Mouse (Mus musculus) right cerebral cortex, adult 18-20 months (tissue): ENCODE data around the gene Brd3.

ENCODE experiments used
- DNase-seq: peaks from one replicate; pipeline ENCODE4 v3.0.0; 2022; ENCODE audit warnings: mixed read lengths

Brd3 gene

DNA sequence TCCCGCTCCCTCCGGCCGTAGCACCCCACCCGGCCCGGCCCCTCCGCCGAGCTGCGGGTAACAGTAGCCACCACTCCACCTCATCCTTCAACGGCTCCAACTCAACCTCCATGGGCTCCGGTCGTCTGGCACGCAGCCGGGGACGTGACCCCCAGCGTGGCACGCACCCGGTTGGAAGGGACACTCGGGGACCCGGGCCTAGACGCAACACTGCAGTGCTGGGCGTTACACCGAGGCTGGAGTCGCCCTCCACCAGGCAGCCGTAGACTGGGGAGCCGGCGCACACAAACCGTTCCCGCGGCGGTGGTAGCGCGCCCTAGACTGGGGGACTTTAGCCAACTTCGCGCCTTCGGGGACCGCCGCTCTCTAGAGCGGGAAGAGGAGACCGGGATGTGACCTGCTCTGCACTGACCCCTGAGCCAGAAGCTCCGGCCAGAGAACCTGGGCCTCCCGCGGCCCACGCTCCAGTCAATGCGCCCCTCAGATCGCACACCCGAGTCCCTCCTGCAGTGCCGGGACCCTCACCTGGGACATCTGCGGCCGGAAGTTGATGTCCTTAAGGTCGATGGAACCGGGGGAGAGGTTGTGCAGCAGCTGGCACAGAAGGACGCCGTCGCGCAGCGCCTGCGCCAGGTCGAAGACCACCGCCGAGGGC lies 81.6 kb downstream of the Brd3 start:
- DNase-seq: no peak

DNA sequence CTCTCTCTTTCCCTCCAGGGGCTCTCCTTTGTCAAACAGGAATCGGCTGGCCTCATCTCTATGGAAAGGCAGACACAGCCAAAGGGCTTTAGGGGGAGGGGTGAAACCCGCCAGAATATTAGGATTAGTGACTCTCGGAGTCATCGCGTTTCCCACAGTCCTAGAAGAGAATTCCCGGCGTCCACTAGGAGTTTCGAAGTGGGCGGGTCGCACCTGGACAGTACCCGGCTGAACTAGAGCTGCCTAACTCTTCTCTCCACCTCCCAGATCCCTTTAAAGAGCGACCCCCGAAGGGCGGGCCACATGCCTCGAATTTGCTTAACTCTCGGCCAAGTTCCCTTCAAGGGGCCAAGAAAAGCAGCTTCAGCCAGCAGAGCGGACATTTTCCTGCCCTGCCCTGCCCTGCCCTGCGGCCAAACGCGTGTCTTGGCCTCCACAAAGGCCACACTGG lies 82.3 kb downstream of the Brd3 start:
- DNase-seq: no peak

DNA sequence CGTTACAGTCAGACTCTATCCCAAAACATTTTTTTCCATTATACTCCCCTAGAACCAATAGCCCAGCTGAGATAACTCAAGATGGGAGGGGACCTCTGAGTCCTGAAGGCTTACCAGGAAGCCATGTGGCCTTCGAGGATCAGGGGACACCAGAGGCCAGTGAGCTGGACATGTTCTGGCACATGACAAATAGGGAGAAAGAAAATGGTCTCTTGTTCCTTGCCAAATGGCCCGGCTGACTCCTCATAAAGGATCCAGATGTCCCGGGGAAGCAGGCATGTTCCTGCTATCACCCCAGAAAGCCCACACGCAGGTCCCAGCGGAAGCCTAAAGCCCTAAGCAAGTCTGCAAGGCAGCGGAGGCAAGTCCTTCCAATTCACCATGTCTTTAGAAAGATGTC lies 83.9 kb downstream of the Brd3 start:
- DNase-seq: no peak

DNA sequence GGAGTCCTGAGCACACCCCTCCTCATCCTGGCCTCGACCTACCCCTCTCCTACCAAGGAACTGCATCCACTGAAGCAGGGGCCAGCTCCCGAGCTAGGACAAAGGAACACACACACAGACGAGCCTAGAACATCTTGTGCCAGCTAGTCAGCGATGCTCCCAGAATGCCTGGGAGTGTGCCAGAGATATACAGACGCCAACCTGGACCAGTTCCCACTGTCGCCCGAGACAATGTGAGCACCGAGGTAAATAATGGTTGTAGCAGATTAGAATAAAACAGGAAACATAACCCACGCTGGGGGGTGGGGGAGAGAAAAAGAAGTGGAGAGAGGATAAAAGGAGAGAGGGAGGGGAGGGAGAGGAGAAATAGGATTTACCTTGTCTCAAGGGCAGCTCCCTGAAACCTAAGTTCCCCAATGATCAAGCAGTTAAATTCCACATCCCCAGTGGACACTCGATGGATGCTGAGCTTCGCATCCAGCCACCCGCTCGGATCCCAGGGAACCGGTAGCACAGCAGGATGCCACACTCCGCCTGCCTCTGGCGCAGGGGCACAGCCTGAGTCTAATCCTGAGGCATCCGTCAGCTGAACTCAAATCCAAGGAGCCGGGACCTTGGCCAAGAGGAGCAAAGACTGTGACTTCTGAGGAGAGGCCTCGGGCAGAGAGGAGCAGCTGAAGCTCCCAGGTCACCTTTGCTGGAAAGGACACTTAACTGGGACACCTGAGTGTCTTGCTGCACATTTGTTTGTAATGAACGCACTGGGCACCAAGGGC lies 86.0 kb downstream of the Brd3 start:
- DNase-seq: peak; percentile 62

DNA sequence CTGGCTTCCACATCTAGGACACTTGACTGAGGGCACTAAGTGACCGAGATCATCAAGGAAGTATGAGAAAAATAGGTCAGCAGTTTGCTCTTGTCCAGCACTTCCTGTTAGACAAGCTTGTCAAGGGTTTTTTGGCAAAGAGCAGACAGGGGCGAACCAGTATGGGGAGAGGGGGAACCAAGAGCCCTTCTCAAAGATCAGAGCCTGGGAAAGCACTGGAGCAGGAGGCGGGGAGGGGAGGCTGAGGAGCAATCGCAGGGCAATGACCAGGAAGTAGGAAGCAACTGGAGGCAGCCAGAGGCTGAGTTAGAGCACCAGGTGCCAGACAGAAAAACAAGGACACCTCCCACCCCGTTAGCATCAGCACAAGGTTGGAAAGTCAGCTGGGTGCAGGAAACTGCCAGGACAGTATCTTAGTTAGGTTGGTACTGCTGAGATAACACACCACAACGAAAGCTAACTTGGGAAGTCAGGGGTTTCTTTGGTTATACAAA lies 88.8 kb downstream of the Brd3 start:
- DNase-seq: no peak

DNA sequence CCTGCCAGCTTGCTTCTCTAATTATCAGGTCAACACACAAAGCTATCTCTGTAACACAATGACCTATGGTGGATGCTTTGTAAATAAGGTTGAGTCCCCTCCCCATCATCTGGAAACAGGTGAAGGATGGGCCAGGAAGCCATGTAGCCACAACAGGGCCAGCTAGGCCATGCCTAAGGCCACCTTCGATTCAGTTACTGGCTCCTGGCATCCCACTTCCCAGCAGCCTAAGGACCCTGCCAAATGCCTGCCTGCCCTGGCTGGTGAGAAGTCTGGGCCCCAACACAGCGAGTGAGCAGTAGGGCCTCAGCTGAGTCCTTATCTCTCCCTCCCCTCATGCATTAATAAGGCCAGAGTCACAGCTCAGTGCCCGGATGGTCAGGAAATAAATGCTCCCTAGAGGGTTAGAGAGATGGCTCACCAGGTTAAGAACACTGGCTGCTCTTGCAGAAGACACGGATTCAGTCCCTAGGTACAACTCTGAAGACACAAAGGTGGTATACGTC lies 89.8 kb downstream of the Brd3 start:
- no peak for DNase-seq

DNA sequence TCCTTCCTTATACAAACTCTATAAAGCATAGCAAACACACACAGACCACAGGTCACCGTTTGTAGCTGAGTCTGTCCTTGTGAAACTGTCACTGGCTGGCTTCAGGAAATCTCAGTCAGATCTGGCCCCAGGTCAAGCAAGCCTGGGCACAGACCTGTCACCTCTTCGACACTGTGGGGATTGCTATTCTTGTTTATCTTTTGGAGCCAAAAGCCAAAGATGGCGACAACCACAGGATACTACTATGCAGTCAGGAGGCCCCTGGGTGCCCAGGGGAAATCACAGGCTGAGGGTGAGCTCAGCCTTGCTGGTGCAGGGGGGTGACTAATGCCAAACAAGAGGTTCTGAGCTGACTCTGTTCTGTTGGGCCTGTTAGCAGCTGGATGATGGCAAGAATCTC lies 91.0 kb downstream of the Brd3 start:
- DNase-seq: no peak

DNA sequence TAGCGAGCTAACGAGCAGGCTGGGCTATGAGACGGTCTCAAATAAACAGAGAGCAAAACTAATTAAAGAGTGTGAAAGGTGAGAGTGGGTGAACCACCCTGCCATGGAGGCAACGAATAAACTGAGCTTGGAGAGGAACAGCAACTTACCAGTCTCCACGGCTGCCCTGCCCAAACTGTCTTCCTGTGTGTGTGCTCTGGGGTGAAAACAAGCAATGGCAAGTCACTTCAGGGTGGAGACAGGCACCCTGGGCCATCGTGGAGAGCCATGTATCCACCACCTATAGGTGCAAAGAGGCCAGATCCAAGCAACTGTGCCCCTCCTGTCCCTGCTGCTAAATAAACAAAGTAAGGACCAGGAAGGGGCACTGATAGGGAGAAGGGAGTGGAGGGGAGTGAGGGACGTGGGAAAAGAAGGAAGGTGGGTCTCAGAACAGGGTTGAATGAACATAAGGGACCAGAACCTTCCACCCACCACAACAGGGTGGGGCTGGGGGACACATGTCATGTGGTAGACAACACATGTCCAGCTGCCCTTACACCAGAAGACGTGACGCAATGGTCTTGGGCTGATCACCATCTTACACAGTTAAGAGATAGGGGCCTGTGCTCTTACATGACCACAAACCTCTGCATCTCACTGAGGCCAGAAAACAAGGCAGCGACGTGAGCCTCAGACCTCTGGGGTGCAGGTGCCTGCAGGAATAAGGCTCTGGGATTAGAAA lies 92.2 kb downstream of the Brd3 start:
- DNase-seq: no peak

DNA sequence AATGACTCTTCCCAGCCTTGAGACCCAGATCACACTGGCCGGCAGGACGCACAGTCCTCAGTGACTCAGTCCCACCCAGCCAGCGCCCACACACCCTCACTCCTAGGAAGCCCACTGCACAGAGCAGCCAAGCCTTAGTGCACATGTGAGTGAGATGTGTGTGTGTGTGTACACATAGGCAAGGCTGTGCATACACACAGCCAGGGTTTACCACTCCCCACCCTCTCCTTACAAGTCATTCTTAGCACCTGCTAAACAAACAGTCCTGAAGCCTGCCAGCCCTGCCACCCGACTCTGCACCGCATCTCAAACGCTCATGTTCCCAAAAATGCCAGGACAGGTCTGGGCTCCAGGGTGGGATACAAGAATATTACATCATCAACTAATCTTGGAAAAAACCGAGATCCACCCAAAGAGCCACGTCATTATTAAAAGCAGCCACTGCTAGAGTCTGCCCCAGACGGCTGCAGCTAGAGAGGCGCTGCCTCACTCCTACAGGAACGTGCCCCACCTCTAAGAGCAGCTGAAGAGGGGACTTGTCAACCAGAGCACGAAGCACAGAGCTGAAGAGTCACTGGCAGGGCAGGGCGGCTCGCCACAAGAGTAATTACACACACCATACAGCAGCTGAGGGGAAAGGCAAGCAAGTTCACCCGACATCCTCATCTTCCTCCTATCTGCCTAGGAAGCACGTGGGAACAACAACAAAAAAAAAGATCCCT lies 93.4 kb downstream of the Brd3 start:
- peak; percentile 21 for DNase-seq

DNA sequence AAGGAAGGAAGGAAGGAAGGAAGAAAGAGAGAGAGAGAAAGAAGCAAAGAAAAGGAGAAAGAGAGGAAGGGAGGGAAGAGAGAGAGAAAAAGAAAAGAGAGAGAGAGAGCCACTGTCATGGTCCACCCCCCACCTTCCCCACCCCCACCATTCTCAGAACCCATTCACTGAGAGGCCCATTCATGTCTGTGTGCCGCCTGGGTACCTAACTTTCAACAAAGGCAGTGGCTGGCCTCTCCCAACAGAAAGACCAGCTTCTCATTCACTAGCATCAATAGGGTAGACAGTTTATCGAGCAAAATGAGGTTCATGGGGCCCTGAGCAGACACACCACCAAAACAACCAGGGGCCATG lies 93.9 kb downstream of the Brd3 start:
- DNase-seq: no peak

DNA sequence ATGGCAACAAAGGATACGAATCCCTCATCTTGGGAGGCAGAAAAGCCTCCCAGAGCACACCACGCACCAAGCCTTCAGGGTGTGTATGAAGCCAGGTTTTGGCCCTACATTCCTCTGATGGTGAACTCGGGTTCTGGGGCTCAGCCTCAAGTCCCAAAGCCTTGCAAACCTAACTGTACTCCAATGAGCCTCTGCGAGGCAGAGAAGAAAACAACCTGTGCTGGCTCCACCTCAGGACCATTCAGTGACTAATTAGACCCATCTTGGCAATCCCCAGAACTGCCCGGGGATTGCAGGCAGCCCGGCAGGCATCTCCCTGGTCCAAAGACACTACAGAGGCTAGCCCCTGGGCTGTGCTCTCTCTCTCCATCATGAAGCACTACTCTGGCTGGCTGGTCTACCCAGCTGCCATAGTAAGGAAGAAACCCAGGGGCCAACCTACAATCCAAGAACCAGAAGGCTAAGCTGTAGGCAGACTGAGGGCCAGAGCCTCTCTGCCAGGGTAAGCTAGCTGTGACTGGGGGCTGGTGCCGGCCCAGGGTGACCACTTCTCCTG lies 95.1 kb downstream of the Brd3 start:
- DNase-seq: no peak

DNA sequence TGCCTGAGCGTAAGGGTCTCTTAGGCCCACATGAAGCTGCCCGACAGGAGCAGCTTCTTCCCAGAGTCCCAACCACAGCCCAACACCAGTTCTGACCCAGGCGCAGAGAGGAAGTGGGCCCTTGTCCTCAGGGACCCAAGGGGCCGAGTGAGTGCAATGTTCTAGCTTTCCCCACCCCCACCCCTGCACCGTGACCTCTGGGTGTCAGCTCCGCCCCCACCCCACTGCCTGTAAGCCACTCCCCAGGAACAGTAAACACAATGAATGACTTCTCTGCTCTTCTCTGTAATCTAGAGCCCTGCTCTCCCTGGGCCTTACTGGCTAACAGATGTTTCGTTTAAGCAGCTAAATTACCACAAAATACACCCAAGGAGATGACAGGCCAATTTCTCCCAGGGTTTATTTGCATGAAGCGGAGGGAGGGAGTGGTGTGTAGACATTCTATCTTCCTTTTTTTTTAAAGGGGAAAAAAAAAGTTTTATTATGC lies 95.7 kb downstream of the Brd3 start:
- no peak for DNase-seq

DNA sequence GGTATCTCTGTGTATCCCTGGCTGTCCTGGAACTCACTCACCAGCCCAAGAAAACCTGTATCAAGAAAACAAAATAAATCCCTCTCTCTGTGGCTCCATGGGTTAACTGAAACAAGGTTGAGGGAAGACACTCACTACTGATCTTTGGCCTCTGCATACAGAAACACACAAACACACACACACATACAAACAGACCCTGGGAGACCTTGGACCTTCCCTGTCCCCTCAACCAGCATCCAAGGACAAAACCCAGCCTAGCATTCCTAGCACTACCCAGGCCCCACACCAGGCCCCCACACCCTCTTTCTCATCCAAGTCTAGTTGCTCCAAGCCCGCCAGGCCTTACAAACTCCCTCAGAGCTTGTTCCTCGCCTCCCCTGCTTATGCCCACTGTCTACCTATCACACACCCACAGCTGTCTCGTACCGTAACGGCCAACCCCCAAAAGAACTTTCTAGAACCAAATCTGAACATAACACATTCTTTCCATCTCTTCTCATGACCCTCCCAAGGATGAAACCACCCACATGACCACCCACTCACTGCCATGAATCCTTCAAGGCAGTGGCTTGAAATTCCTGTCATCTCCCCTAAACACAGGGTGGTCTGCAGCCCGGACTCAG lies 96.8 kb downstream of the Brd3 start:
- DNase-seq: no peak

DNA sequence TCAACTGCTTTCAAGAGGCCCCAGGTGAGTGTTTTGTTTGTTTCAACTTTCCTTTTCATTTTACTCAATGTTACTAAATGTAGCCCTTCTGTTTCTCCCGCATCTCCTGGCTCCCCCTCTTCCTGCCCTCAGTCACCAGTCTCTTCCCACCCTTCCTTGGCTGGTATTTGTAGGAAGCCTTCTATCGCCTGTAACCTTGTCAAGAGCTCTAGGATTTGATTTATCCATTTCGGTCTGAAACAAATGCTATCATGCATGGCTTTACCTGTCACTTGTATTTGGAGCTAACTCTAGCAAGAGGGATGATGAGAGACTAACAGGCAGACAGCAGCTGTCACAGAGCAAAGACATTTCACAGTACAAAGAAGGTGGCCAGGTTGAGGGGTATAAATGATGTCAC lies 99.3 kb downstream of the Brd3 start:
- no peak for DNase-seq

DNA sequence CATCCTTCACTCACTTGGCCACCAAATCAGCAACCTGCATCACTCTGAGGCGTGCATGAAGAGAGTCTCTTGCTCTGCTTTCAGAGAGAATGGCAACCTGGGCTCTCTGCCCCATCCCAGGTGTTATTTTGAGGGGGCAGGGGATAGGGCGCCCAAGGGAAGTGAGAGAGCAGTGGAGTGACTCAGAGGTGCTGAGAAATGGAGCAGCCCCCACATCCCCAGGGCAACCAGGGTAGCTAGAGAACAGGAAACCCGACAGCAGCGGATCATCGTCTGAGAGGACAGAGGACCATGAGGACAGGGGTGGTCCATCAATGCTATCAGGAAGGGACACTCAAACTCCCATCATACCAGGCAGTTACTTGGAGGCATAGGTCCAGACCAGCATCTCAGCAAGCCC lies 100.5 kb downstream of the Brd3 start:
- DNase-seq: no peak

DNA sequence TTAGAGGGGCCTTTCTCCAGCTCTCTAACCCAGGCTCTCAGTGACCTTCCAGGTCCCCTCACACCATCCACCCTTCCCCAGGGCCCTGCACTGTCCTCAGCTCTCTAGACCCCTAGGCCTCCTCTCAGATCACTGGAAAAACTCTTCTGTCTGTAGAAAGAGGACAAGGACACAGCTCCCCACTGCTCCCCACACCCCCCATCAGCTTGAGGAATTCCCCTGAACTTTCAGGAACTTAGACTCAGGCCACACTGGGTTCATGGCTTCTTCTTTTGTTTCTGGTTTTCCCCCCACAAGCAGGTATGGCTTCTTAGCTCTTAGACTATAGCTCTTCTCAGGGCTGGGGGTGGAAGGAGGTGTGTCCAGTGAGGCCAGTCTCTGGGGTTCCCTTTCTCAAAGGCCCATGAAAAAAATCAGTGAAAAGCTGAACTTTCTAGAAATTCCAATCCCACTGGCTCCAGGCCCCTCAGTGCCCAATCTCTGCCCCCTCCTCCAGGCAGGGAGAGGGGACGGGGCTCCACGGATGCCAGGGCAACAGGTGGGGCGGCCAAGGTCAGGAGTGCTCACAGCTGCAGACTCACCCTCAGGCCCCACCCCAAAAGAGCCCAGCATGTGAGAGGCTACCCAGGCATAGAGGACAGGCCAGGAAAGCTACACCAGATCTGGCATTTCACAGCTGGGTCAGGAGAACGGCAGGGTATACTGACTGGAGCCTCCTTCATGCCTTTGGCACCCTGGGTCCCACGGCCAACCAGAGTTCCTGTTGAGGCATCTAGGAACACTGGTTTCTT lies 102.2 kb downstream of the Brd3 start:
- DNase-seq: no peak

DNA sequence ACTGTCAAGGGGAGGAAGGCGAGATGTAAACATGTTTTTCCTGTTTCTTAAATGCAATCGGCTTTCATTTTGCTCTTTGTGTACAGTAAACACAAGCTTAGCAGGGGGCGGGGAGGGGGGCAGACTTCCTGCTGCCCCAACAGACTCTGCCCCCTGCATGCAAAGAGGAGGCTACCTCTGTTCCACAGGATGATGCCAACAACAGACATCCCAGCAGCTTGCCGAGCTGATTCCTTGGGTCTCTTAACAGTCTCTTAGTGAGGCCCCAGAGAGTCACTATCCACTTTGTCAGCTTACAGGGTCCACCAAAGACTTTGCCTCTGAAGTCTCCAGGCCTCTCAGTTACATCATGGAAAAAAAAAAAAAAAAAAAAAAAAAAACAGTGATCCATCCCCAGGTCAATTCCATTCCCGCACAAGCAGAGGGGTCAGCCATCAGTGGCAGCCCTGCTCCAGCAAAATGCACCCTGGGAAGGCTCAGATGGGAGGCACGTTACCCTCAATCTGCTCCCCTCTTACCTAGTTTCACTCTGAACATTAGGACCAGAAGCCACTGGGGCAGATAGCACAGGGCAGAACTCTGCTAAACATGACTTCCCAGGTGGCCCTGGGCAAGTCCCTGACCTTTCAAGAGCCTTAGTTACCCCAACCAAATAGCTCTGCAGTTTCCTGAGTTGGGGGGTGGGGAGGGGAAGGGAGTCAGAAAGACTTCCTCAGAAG lies 102.9 kb downstream of the Brd3 start:
- DNase-seq: no peak

DNA sequence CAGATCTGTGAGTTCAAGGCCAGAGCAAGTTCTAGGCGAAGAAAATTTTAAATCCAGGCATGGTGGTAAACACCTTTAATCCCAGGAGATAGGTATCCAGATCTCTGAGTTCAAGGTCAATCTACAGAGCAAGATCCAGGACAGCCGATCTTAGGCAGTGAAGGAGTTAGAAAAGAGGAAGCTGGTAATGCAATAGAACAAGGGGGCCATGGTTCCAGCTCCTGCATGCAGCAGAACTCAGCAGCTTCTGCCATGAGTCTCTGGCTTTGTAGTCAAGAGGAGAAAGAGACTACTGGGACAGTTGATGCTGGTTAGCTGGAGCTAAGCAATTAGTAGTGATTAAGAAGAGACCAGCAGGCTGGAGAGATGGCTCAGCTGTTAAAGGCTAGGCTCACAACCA lies 105.9 kb downstream of the Brd3 start:
- no peak for DNase-seq

DNA sequence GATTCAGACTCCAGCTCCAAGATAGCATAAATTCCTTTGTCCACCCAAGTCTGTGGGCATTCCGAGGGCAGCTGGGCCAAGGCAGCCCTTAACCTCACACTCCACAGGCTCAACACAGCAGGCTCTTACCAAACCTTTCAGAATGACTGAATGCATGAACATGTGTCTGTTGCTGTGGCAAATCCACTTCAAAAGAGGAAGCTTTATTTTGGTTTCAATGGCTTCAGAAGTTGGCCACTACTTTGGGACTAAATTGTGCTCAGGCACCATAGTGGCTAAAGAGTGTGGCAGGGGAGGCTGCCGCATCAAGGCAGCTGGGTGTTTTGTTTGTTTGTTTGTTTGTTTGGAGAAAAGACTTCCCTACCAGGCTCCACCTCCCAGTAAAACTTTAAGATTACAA lies 107.4 kb downstream of the Brd3 start:
- DNase-seq: no peak

DNA sequence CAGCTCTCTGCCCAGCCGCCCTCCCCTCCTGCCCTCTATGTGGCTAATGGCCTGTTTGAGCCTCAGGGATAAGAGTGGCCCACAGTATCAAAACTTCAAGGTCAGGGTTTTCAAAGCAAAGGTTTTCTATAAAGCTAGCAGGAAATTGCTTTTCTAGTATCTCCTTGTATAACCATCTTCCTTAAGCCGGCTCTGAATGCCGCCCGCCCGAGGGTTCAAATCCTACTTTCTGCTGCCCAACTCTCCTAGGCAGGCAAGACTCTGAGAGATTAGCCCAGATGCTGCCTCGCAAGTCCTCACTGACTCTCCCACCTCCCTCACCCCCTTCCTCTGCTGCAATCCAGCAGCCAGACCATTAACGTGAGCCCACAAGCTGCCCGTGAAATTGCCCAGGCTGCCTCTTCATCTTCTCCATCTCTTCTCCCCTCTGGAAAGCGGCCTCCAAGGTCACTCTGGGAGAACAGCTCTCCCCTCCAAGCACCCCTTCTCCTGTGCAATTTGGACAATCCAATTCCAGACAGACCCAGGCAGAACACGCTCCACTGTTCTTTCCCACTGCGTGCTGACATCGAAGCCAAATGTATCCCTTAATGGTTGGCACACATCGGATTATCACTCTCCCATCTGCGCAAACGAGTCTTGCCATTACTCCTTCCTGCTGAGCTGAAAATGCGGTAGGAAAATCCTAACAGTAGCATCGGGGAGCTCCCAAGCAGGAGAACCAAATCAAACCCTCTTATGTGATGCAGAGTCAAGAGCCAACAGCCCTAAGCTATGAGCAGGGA lies 110.6 kb downstream of the Brd3 start:
- DNase-seq: no peak
